Mouse (Mus musculus) frontal cortex, adult (tissue): Measurements from ENCODE around the gene Btbd35f4.
"Not testable (repeated sequence)": the region's sequence is repeated elsewhere in the genome, so short reads cannot be mapped to it uniquely, and the experiment has no call there.

Experiments used
- ATAC-seq: cut with Nextera tagmentation; 2 replicates; pipeline ENCODE4 v1.9.2; 2017; ENCODE audit warnings: mild to moderate bottlenecking, moderate library complexity, mixed read lengths; ENCODE audit not compliant: low TSS enrichment

Gene Btbd35f4

GRCm38 (mm10) chrX:4800196-4800595 lies at the start of gene Btbd35f4:
Gene Btbd35f4, plus strand, starts transcription at chrX:4800496.
- not testable (repeated sequence) for ATAC-seq

GRCm38 (mm10) chrX:4840016-4840415 lies 39.7 kb downstream of the Btbd35f4 start:
- not testable (repeated sequence) for ATAC-seq
